Mouse (Mus musculus): ENCODE measurements around the gene Crtc3. TPM values are rescaled to one million over a fixed set of nuclear protein-coding genes. Genes with fewer than 3 reads are reported as not detected.

Gene Crtc3
- 9.7 TPM for polyA plus RNA-seq (2014; fragmentation: Illumina TruSeq; extraction: RNeasy Lipid Tissue Mini Kit (QIAGEN cat#74804); ENCODE audit: low read depth, low replicate concordance)

GRCm38 (mm10) chr7:80688556-80689220, at the start of gene Crtc3:
Gene Crtc3, minus strand, starts transcription at chr7:80688877.

Other genes with a start within 250 kb of the Crtc3 start
- gene Blm, start 153.8 kb downstream of the Crtc3 start, polyA plus RNA-seq (2014; fragmentation: Illumina TruSeq; extraction: RNeasy Lipid Tissue Mini Kit (QIAGEN cat#74804); ENCODE audit: low read depth, low replicate concordance) = 2.0 TPM
- gene Iqgap1, start 137.1 kb upstream of the Crtc3 start, polyA plus RNA-seq (2014; fragmentation: Illumina TruSeq; extraction: RNeasy Lipid Tissue Mini Kit (QIAGEN cat#74804); ENCODE audit: low read depth, low replicate concordance) = 20.5 TPM
- gene Zscan2, start 172.0 kb upstream of the Crtc3 start, polyA plus RNA-seq (2014; fragmentation: Illumina TruSeq; extraction: RNeasy Lipid Tissue Mini Kit (QIAGEN cat#74804); ENCODE audit: low read depth, low replicate concordance) = 4.5 TPM
- gene Wdr73, start 212.4 kb upstream of the Crtc3 start, polyA plus RNA-seq (2014; fragmentation: Illumina TruSeq; extraction: RNeasy Lipid Tissue Mini Kit (QIAGEN cat#74804); ENCODE audit: low read depth, low replicate concordance) = 8.4 TPM
- gene Nmb, start 216.2 kb upstream of the Crtc3 start, polyA plus RNA-seq (2014; fragmentation: Illumina TruSeq; extraction: RNeasy Lipid Tissue Mini Kit (QIAGEN cat#74804); ENCODE audit: low read depth, low replicate concordance) = 8.6 TPM

All from heart, adult 10 weeks (tissue).